Mouse (Mus musculus): ENCODE data around the gene BC005561. TPM values are rescaled to one million over a fixed set of nuclear protein-coding genes. Genes with fewer than 3 reads are reported as not detected.
A peak's percentile ranks its signal among the peaks of the same experiment; 100 is the strongest.
"Not testable (repeated sequence)": the region's sequence is repeated elsewhere in the genome, so short reads cannot be mapped to it uniquely, and the experiment has no call there.

Gene BC005561
- polyA plus RNA-seq, 1 experiment from 2014 or later = 10.4 TPM

DNA sequence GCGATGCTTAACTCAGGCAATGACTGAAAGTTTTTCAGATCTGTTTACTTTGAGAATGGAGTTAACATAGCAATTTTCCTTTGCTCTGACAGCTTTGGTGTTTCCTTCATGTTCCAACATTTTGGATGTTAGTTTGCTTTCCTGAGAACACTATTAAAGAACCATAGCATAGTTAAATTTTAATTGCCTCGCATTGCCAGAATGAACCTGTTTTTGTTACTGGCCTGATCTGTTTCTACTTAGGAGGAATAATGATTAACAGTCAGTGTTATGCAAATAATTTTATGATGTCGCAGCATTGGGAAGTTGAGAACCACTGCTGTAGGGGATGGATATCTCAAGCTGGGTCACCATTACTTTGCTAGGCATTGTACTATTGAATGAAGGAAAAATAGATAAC is 3.1 kb downstream of the BC005561 start:
- H3K27ac ChIP-seq (replicated peaks; ENCODE audit: low read depth, low read length) = no peak overlapping the region
- peaks cover 28% of the 10 kb centered on the region for H3K9me3 ChIP-seq (ENCODE audit: control insufficient read depth, low read length)
- H3K9ac ChIP-seq (ENCODE audit: low read depth, low read length) = no peak overlapping the region
- peaks cover 7% of the 10 kb centered on the region for H3K4me1 ChIP-seq (ENCODE audit: control insufficient read depth, insufficient read depth, low read length)
- ATAC-seq (ENCODE audit: low read depth) = no peak
- no peak overlapping the region for H3K4me3 ChIP-seq (ENCODE audit: low read depth, low read length)
- peaks cover 29% of the 10 kb centered on the region; the same call in 1 of the 2 replicates for H3K36me3 ChIP-seq (ENCODE audit: control insufficient read depth, insufficient read depth, low read length)
- H3K27me3 ChIP-seq (replicated peaks; ENCODE audit: control insufficient read depth, insufficient read depth, low read length) = no peaks in the 10 kb centered on the region
- H3K4me2 ChIP-seq (ENCODE audit: low read depth, low read length) = no peak overlapping the region
- WGBS = 94% methylated on average over 3 of the region's 3 CpGs
- DNase-seq (ENCODE audit: low spot score) = no peak

DNA sequence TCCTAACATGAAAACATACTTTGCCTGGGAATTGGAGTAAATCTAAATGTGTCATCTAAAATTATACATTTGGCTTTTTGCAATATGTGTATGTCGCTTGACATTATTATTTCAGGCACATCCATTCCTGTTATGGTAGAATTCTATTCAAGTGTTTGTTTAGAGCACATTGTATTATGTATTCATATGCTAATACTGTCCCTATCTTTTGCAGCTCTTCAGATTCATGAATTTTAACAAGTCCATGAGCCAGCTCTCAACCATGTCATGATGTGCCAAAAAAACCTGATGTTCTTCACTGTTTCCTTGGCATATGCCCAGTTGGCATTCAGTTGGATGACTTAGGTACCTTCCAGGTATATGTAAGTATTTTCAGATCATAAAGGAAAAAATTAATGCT is 30.5 kb downstream of the BC005561 start:
- H3K9ac ChIP-seq (ENCODE audit: low read depth, low read length) = no peak overlapping the region
- ATAC-seq (ENCODE audit: low read depth) = no peak
- no peaks in the 10 kb centered on the region for H3K27me3 ChIP-seq (replicated peaks; ENCODE audit: control insufficient read depth, insufficient read depth, low read length)
- H3K4me1 ChIP-seq (ENCODE audit: control insufficient read depth, insufficient read depth, low read length) = no peaks in the 10 kb centered on the region
- H3K4me2 ChIP-seq (ENCODE audit: low read depth, low read length) = no peak overlapping the region
- no peak overlapping the region for H3K27ac ChIP-seq (replicated peaks; ENCODE audit: low read depth, low read length)
- no peak overlapping the region for H3K4me3 ChIP-seq (ENCODE audit: low read depth, low read length)
- H3K36me3 ChIP-seq (ENCODE audit: control insufficient read depth, insufficient read depth, low read length) = peaks cover 67% of the 10 kb centered on the region
- 98% methylated on average over 1 of the region's 1 CpGs for WGBS
- no peak for DNase-seq (ENCODE audit: low spot score)
- 0 out of 2 replicates have a peak, but pooled peaks cover 6% of the 10 kb centered on the region for H3K9me3 ChIP-seq (ENCODE audit: control insufficient read depth, low read length)

DNA sequence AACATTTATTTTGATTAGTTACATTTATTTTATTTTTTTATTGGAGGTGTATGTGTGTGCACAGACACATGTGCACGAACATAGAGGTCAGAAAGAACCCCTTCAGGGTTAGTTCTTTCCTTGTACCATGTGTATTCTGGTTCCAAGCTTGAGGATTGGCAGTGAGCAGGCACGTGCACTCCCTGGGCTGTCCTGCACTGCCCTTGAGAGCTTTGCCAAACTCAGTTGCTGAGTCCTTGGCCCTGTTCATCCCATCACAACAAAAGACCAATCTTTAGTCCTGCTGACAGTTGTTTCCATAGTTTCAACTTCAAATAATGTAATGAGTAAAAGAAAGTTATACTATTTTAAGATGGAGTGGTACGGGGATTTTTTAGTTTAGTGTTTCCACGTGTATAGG is 31.2 kb downstream of the BC005561 start:
- no peak overlapping the region for H3K27ac ChIP-seq (replicated peaks; ENCODE audit: low read depth, low read length)
- no peaks in the 10 kb centered on the region for H3K27me3 ChIP-seq (replicated peaks; ENCODE audit: control insufficient read depth, insufficient read depth, low read length)
- WGBS = 87% methylated on average over 4 of the region's 4 CpGs
- peaks cover 74% of the 10 kb centered on the region for H3K36me3 ChIP-seq (ENCODE audit: control insufficient read depth, insufficient read depth, low read length)
- no peak overlapping the region for H3K4me3 ChIP-seq (ENCODE audit: low read depth, low read length)
- no peaks in the 10 kb centered on the region for H3K4me1 ChIP-seq (ENCODE audit: control insufficient read depth, insufficient read depth, low read length)
- DNase-seq (ENCODE audit: low spot score) (no peak), ATAC-seq (ENCODE audit: low read depth) (no peak)
- no peak overlapping the region for H3K9ac ChIP-seq (ENCODE audit: low read depth, low read length)
- H3K4me2 ChIP-seq (ENCODE audit: low read depth, low read length) = no peak overlapping the region
- 0 out of 2 replicates have a peak, but pooled peaks cover 6% of the 10 kb centered on the region for H3K9me3 ChIP-seq (ENCODE audit: control insufficient read depth, low read length)

DNA sequence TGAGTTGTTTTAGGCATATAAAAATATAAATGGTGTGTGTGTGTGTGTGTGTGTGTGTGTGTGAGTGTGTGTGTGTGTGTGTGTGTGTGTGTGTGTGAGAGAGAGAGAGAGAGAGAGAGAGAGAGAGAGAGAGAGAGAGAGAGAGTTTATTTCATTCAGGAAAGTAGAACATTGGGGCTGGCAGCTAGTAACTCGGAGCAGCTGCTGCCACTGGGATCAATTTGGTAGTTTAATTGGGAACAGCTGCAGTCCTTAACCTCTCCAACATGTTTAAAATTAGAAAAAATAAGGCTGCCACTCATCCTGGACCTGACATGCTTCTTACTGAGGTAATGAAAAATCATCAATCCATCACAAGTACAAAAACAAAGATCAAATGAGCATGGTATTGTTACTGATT is 59.9 kb downstream of the BC005561 start:
- peak; percentile 27 for DNase-seq (ENCODE audit: low spot score)
- not testable (repeated sequence) for H3K4me3 ChIP-seq (ENCODE audit: low read depth, low read length); H3K4me1 ChIP-seq (ENCODE audit: control insufficient read depth, insufficient read depth, low read length); H3K9ac ChIP-seq (ENCODE audit: low read depth, low read length); H3K36me3 ChIP-seq (ENCODE audit: control insufficient read depth, insufficient read depth, low read length); H3K27me3 ChIP-seq (replicated peaks; ENCODE audit: control insufficient read depth, insufficient read depth, low read length); ATAC-seq (ENCODE audit: low read depth); H3K27ac ChIP-seq (replicated peaks; ENCODE audit: low read depth, low read length); H3K4me2 ChIP-seq (ENCODE audit: low read depth, low read length); H3K9me3 ChIP-seq (ENCODE audit: control insufficient read depth, low read length)
- 13% methylated on average over 1 of the region's 1 CpGs for WGBS

DNA sequence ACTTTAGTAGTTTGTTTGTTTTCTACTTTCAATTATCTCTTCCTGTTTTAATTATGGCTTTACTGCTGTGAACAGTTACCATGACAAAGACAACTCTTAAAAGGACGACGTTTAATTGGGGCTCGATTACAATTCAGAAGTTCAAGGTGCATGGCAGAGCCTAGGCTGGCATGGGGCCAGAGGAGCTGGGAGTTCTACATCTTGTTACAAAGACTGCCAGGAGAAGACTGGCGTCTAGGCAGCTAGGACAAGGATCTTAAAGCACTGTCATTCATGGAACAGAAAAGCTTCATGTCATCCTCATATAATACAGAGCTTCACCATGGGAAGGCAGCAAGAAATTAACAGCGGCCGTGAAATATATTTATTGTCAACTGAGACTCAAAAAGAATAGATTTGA is 62.6 kb downstream of the BC005561 start:
- H3K27ac ChIP-seq (replicated peaks; ENCODE audit: low read depth, low read length) = no peak overlapping the region
- H3K9ac ChIP-seq (ENCODE audit: low read depth, low read length) = peak overlapping the region; percentile 77; the same call in 1 of the 2 replicates
- 49% methylated on average over 6 of the region's 6 CpGs for WGBS
- H3K4me3 ChIP-seq (ENCODE audit: low read depth, low read length) = peak overlapping the region; percentile 53
- H3K9me3 ChIP-seq (ENCODE audit: control insufficient read depth, low read length) = peaks cover 25% of the 10 kb centered on the region
- DNase-seq (ENCODE audit: low spot score) (no peak), ATAC-seq (ENCODE audit: low read depth) (no peak)
- no peaks in the 10 kb centered on the region for H3K4me1 ChIP-seq (ENCODE audit: control insufficient read depth, insufficient read depth, low read length)
- H3K4me2 ChIP-seq (ENCODE audit: low read depth, low read length) = peak overlapping the region; percentile 40
- H3K27me3 ChIP-seq (replicated peaks; ENCODE audit: control insufficient read depth, insufficient read depth, low read length) = no peaks in the 10 kb centered on the region
- H3K36me3 ChIP-seq (ENCODE audit: control insufficient read depth, insufficient read depth, low read length) = peaks cover 14% of the 10 kb centered on the region

DNA sequence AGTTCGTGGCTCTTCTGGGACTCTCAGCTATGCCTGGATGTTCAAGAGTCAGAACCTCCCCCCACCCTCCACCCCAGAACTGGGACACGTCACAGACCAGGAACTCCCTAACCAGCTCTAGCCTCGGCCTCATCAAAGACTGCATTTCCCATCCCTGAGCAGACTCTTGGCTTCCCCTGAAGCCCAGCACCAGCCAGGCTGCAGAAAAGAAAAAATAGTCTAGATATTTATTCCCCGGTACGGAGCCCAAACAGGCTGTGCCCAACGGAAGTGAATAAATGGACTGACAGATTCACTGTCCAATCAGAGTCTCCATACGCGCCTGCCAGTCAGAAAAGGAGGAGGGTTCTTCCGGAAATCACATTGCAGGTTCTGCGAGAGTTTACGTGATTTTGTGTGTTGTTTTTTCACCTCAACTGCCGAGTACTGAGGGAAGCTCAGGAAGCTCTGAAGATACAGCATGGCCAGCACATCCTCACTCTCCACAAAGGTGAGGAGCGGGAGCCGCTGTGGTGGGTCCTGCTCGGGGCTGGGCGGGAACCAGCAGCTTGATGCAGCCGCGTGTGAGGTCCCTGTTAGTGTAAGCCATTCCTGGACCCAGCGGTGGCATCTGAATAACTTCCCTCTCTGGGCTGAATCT is 63.2 kb downstream of the BC005561 start:
- H3K27ac ChIP-seq (replicated peaks; ENCODE audit: low read depth, low read length) = peak overlapping the region; percentile 80
- peaks cover 14% of the 10 kb centered on the region for H3K36me3 ChIP-seq (ENCODE audit: control insufficient read depth, insufficient read depth, low read length)
- peak overlapping the region; percentile 77 for H3K9ac ChIP-seq (ENCODE audit: low read depth, low read length)
- 4% methylated on average over 18 of the region's 19 CpGs for WGBS
- H3K4me1 ChIP-seq (ENCODE audit: control insufficient read depth, insufficient read depth, low read length); H3K27me3 ChIP-seq (replicated peaks; ENCODE audit: control insufficient read depth, insufficient read depth, low read length): not testable (repeated sequence)
- peaks cover 26% of the 10 kb centered on the region for H3K9me3 ChIP-seq (ENCODE audit: control insufficient read depth, low read length)
- peak overlapping the region; percentile 44 for H3K4me2 ChIP-seq (ENCODE audit: low read depth, low read length)
- ATAC-seq (ENCODE audit: low read depth) (peak; percentile 99), DNase-seq (ENCODE audit: low spot score) (peak; percentile 94)
- peak overlapping the region; percentile 53 for H3K4me3 ChIP-seq (ENCODE audit: low read depth, low read length)

Other genes with a start within 250 kb of the BC005561 start
- gene Ibsp, start 209.2 kb upstream of the BC005561 start, polyA plus RNA-seq (2014; fragmentation: Nextera tagmentation; extraction: Ambion mirVana) = 688 and 1,076 TPM in 2 replicates
- gene Mepe, start 183.0 kb upstream of the BC005561 start, polyA plus RNA-seq (2014; fragmentation: Nextera tagmentation; extraction: Ambion mirVana) = 0.55 and 0.58 TPM in 2 replicates
- 310 and 610 TPM in 2 replicates for gene Spp1, start 73.2 kb upstream of the BC005561 start, polyA plus RNA-seq (2014; fragmentation: Nextera tagmentation; extraction: Ambion mirVana)
- 25.9 and 27.6 TPM in 2 replicates for gene Pkd2, start 48.9 kb upstream of the BC005561 start, polyA plus RNA-seq (2014; fragmentation: Nextera tagmentation; extraction: Ambion mirVana)

All from embryonic facial prominence, embryonic 14.5 days (tissue).